Mouse (Mus musculus) heart, postnatal 0 days (tissue): ENCODE results near the gene Cd101.

Experiments used
- CTCF ChIP-seq: IDR thresholded peaks from 2 replicates; pipeline ENCODE4 v1.5.1; 2016; ENCODE audit warnings: antibody characterized with exemption, control low read depth, low read depth
- EP300 ChIP-seq: IDR thresholded peaks from 2 replicates; pipeline ENCODE4 v1.6.1; 2016; ENCODE audit warnings: antibody characterized with exemption, low read depth

DNA sequence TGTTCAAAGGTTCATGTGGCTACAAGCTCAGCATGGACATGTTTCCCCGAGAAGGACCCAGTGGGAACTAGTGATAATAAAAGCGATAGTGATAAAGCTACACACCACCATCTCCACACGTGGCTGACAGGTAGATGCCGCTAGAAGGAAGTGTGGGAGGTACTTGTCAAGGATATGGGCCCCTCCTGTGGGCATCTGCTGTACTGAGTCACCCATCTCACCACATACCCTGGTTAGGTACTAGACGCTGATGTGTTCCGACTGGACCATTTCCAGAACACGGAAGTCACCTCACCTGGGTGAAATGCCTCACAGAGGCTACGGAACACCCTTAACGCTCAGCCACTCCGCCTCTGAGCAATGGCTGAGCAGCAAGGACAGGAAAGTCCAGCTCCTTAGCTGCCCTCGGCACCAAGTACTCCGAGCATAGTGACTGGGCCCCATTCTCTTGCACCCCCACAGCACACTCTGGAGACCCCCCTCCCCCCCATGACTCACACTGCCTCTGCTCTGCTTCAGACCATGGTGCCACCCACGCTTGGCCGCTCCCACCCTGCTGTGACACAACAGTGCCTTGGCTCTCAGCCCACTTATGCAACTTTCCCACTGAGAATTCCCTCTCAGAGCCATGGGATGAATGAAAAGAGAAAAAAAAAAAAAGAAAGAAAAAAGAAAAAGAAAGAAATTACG lies 18.4 kb upstream of the Cd101 start:
- TF ChIP-seq CTCF (no peak), EP300 (no peak)
